Mouse (Mus musculus): ENCODE results near the gene Lmo2. TPM values are rescaled to one million over a fixed set of nuclear protein-coding genes. Genes with fewer than 3 reads are reported as not detected.

The Lmo2 gene
- total RNA-seq (2021), result 10 to 100 TPM; 20.3 to 22.1 TPM
- long read RNA-seq, experiment 1, transcript Lmo2-203 (4 exons, 1,654 nt), result major isoform, 7 of 16 reads
- long read RNA-seq, experiment 1, transcript Lmo2-202 (3 exons, 1,706 nt), result minor isoform, 5 of 16 reads
- long read RNA-seq, experiment 1, partial matches to known transcripts, result 1 of 16 reads
- long read RNA-seq, experiment 1, other reads (novel, unspliced or antisense), result 0 of 16 reads
- long read RNA-seq, experiment 2, transcript Lmo2-204 (4 exons, 848 nt), result major isoform, 7 of 17 reads
- long read RNA-seq, experiment 2, transcript Lmo2-202 (3 exons, 1,706 nt), result minor isoform, 6 of 17 reads
- long read RNA-seq, experiment 2, partial matches to known transcripts, result 0 of 17 reads
- long read RNA-seq, experiment 2, other reads (novel, unspliced or antisense), result 2 of 17 reads

DNA sequence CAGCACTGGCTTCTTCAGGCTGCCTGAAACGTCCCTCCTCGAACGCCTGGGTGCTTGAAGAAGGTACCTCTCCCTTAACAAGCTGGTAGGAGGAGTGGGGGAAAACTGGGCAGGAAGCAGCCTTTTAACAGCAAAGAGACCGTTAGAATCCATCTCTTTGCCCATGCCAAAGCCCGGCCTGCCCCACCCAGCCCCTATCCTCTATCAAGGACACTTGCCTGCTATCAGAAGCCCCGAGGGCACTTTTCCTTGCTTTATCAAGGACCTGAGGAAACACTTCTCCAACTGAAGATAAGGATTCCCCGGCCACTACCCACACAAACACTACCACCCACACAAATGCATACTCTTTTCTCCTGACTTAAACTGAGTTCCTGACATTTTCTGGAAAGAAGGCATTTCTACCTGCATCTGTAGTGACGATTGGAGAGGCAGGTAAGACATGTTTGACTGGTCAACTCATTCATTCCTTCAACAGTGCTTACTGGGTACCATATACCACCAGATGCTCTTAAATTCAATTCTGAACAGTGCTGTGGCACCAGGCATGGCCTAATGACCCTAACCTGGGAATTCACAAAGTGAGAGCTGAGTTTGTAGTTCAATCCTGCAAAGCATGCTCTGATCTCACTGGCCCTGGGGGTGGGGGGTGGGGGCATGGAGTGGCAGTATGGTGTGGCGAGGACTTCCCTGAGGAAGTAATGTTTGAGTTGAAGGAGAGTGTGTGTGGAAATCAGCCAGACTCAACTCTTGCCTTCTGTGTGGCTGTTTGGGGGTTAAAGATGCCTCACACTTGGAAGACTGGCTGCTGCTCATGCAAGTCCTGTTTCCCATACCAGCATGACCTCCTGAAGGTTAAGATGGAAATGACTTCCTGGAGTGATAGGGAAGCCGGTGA, at the start of gene Lmo2:
TSS of gene Lmo2 (plus strand) at position 338 of the 898 bp plus-strand sequence.
- no peak within 1 kb of the TSS for H3K4me3 ChIP-seq
- no peak within 1 kb of the TSS for H3K27ac ChIP-seq
- TF ChIP-seq CTCF (conservative IDR thresholded peaks at IDR 0.05), result no peak
- no peak for DNase-seq (ENCODE audit: low spot score in 2 of 2)

DNA sequence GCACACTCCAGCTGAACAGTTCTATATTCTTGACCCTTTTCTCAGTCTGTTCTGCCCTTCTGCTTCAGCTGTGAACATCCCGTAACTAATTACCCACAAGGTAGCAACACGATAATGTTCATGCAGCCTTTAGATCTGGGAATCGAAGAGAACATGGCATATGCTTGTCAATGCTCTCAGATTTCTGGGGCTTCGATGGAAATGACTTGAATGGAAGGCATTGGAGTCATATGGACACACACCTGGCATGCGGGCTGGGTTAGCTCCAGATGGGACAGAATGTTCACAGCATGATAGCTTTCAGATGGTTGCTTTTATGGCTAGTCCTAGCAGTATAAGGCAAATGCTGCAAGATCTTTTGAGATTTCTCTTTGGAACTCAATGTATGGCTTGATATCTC, 47.2 kb upstream of the Lmo2 start:
- peak in 1 of 2 experiments; percentile 34 for DNase-seq (ENCODE audit: low spot score in 2 of 2)
- TF ChIP-seq CTCF (conservative IDR thresholded peaks at IDR 0.05), result no peak
- Histone ChIP-seq H3K4me3 (no peak overlapping the region), H3K27ac (no peak overlapping the region)

DNA sequence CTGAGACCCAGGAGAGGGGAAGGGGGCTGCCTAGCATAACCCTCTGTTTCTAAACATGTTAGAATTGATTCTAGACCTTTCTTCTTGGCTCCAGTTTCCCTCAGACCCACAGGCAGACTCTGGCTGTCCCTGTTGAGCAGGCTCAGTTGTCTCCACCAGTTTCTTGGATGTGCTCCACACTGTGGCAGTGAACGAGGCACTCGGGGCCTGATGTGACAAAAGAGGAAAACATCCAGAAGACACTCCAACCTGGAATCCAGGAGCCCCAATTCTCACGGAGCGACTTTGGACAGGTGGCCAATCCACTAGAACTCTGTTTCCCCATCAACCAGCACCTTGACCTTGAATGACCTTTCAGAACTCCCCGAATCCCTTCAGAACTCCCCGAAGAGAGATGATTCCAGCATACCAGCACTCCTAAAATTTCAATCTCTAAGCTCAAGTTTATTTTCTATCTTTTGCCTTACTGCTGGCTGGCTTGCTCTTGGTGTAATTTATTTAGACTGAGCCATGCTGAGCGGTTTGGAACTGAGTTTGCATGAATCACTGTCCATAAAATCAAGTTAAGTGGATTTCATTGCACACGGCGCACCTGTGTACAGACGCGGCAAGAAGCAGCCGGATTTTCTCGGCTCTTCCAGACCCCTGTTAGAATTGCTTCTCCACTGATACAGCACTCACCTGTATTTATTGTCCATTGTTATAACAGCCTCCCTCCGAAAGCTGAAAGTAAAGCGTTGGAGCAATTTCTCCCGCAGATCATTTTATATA, 45.1 kb upstream of the Lmo2 start:
- no peak for TF ChIP-seq CTCF (conservative IDR thresholded peaks at IDR 0.05)
- Histone ChIP-seq H3K27ac (no peak overlapping the region), H3K4me3 (no peak overlapping the region)
- no peak for DNase-seq (ENCODE audit: low spot score in 2 of 2)

DNA sequence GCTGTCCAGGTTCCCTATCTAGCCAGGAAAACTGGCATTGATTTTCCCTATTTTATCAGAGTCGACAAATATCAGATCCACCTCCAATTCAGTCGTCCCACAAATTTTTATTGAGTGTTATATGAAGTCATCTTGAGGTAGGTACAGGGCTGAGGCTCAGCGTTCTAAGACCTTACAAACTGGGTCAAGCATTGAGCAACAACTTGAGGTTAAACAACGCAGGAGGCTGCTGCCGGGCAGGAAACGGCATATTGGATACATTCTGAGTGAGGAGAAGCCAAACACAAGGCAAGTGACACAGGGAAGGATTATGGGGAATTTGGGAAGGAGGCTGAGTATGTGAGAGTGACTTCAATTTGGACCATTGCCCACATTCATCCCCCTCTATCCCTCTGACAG, 44.5 kb upstream of the Lmo2 start:
- TF ChIP-seq CTCF (conservative IDR thresholded peaks at IDR 0.05), result no peak
- no peak for DNase-seq (ENCODE audit: low spot score in 2 of 2)
- Histone ChIP-seq H3K4me3 (no peak overlapping the region), H3K27ac (no peak overlapping the region)

DNA sequence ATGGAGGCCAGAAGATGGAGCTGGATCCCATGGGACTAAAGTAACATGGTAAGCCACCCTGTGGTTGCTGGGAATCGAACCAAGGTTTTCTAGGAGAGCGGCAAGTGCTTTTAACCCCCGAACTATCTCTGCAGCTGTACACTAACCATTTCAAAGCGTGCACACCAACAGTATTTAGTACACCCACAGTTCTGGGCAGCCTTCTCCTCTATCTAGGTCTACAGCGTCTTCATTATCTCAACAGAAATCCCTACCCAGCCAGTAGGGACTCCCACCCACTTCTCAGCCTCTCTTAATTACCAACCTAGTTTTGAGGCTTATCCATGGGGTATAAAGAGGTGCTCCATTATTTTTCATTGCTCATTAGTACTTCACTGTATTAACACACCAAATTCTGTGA, 41.7 kb upstream of the Lmo2 start:
- Histone ChIP-seq H3K4me3 (no peak overlapping the region), H3K27ac (no peak overlapping the region)
- DNase-seq (ENCODE audit: low spot score in 2 of 2), result no peak
- no peak for TF ChIP-seq CTCF (conservative IDR thresholded peaks at IDR 0.05)

DNA sequence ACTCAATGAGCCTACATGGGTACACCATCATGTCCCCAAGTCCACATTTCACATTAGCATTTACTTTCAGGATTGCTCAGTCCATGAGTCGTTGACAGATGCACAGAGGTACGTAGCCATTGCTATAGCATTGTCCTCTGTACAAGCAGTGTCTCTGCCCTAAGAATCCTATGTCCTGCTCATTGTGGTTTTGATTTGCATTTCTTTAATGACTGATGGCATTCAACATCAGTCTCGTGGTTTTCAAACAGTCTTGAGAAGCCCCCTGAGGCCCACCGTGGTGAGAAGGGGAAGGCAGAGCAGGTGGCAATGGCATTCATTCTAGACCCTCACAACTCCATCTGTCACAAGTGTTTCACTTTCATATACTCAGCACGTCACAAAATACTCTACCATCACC, 40.4 kb upstream of the Lmo2 start:
- Histone ChIP-seq H3K4me3 (no peak overlapping the region), H3K27ac (no peak overlapping the region)
- no peak for TF ChIP-seq CTCF (conservative IDR thresholded peaks at IDR 0.05)
- DNase-seq (ENCODE audit: low spot score in 2 of 2), result no peak

DNA sequence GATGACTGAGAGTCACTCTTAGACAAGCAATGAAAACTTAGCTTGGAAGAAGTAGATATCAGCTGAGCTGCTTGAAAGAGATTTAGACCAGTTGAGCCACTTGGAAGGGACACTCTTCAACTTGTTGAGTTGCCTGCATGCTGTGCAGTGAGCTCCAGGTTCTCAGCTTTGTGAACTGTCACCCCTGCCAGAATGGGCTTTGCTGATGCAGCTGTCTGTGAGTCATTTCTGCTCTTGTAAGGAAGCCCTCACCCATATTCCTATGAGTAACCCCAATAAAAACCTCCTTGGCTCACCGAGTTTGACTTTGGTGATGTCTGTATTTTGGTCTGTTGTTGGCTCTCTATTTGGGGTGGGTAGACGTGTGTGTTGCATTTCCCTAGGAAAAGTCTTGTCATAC, 39.4 kb upstream of the Lmo2 start:
- TF ChIP-seq CTCF (conservative IDR thresholded peaks at IDR 0.05), result no peak
- Histone ChIP-seq H3K27ac (no peak overlapping the region), H3K4me3 (no peak overlapping the region)
- no peak for DNase-seq (ENCODE audit: low spot score in 2 of 2)

DNA sequence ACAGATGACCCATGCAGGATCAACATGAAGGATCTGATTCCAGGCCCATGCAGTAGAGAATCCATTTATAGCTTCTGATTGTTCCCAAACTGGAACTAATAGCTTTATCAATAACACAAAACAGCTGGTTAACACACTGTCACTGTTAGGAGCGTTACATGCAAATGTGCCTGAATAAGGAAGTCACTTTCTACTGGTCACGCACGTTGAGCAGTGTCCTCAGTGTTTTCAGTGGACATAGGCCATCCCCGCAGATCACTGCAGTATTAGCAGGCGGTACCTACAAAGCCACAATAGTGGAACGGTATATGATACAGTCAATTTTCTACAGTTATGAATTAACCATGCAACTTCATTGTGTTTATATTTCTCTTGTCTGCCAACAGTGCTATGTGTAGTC, 38.3 kb upstream of the Lmo2 start:
- no peak for TF ChIP-seq CTCF (conservative IDR thresholded peaks at IDR 0.05)
- H3K27ac ChIP-seq, result no peak overlapping the region
- H3K4me3 ChIP-seq, result no peak overlapping the region
- DNase-seq (ENCODE audit: low spot score in 2 of 2), result no peak

DNA sequence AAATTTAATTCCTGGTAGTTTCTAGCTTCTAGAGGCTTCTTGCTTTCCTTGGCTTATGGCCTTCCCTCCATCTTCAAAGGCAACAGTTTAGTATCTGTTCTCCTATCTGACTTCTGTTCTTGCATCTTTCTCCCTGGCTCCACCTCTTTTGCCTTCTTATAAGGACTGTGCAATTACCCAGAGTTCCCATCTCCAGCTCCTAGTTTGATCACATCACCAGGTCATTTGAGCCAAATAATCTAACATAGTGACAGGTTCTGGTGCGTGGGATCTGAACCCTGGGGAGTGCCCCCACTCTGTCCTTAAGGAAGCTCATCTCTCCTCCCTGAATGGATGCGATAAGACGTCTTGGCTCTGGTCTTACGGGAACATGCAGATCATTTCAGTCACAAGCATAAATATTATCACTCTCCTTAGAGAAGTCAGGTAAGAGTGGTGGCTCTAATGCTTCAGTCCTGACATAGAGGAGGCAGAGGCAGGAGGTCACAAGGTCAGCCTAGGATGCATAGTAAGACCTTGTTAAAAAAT, 31.1 kb upstream of the Lmo2 start:
- no peak overlapping the region for H3K27ac ChIP-seq
- DNase-seq (ENCODE audit: low spot score in 2 of 2), result no peak
- no peak for TF ChIP-seq CTCF (conservative IDR thresholded peaks at IDR 0.05)
- H3K4me3 ChIP-seq, result no peak overlapping the region

DNA sequence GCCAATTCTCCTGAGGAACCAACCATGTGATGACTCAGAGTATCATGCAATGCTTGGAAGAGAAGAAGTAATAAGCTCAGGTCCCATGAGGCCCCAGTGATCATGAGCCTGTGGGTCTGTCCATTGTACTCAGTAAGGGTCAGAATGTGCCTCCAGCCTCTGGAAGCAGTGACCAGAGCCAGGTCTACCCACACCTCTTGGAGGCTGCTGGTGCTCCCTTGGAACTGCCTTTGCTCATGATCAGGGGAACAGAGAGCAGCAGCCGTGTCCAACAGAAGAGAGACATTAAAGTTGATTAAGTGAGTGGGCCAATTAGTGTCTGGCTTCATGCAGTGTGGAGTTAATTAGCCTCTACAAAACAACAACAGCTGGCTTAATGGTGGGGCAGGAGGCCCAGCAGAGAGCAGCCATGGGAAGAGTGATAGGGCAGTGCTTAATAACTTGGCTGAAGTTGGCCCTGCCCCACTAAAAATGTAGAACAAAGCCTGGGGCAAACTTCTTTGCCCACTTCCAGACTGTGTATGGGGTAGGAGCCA, 30.1 kb upstream of the Lmo2 start:
- DNase-seq (ENCODE audit: low spot score in 2 of 2), result peak in 1 of 2 experiments; percentile 4
- H3K4me3 ChIP-seq, result no peak overlapping the region
- H3K27ac ChIP-seq, result no peak overlapping the region
- TF ChIP-seq CTCF (conservative IDR thresholded peaks at IDR 0.05), result no peak

DNA sequence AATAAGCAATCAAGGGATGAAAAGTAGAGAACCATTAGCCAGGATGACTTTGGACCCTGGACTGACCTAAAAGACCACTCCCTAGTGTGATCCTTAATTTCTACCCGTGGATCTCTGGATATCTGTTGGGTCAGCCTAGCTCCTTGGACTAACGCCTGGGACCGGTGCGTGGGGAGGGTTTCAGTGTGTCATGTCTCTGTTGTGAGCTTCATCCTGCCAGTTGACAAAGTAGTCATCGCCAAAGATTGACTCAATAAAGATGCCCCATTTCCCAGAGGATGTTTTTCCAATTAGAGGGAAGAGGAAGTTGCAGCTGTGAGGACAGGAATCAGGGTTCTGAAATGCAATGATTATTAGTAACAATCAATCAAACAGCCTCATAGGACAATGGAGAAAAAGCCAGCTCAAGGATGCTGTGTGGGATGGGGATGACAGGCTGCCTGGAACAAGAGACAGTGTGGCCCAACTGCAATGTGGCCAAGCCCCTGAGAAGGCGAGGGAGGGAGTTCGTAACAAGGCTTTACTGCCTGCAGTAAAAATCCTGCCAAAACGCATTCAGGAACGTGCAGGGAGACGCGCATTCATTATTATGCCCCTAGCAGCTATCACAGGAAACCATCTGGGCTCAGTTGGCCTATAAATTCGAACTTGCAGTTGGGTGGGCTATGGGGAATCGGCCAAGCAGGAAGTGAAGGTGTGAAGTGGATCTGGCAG, 27.3 kb upstream of the Lmo2 start:
- no peak overlapping the region for H3K4me3 ChIP-seq
- TF ChIP-seq CTCF (conservative IDR thresholded peaks at IDR 0.05), result no peak
- no peak overlapping the region for H3K27ac ChIP-seq
- peak in 1 of 2 experiments; percentile 10 for DNase-seq (ENCODE audit: low spot score in 2 of 2)

DNA sequence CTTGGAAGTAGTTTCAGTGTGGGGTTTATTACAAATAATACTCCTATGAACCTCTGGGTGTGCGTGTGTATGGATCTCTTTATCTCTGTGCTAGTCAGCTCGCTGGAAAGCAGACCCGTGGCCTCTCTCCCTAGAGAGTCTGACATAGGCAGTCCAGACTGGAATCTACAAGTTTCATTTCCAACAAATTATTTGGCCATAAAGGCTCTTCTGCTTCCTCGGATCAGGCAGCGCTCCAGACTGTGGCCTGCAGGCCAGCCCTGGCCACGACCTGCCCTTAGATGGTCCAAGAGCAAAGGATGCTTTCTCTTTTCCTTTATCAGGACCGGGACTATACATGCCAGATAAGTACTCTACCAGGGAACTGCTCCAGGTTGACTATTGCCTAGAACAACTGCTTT, 26.3 kb upstream of the Lmo2 start:
- no peak overlapping the region for H3K4me3 ChIP-seq
- no peak overlapping the region for H3K27ac ChIP-seq
- DNase-seq (ENCODE audit: low spot score in 2 of 2), result no peak
- no peak for TF ChIP-seq CTCF (conservative IDR thresholded peaks at IDR 0.05)
